Mouse (Mus musculus) hindbrain, embryonic 12.5 days (tissue): ENCODE measurements around the gene Txn2. TPM values are rescaled to one million over a fixed set of nuclear protein-coding genes. Genes with fewer than 3 reads are reported as not detected.

Source experiments
- ATAC-seq: fragments of 200-750 bp; cut with Nextera tagmentation; 2 replicates; pipeline ENCODE4 v1.8.0; 2017; ENCODE audit warnings: moderate TSS enrichment; ENCODE audit not compliant: low FRiP score
- H3K27ac ChIP-seq: fragments of 300-500 bp; sonication (generic); 2 replicates; pipeline ENCODE4 v1.5.1; 2016; ENCODE audit warnings: mild to moderate bottlenecking
- H3K27me3 ChIP-seq: fragments of 300-500 bp; sonication (generic); 2 replicates; pipeline ENCODE4 v1.6.1; 2016; ENCODE audit warnings: mild to moderate bottlenecking
- H3K36me3 ChIP-seq: fragments of 300-500 bp; sonication (generic); 2 replicates; pipeline ENCODE4 v1.6.1; 2016; ENCODE audit warnings: mild to moderate bottlenecking
- H3K4me1 ChIP-seq: fragments of 300-500 bp; sonication (generic); 2 replicates; pipeline ENCODE4 v1.6.1; 2016
- H3K4me2 ChIP-seq: fragments of 300-500 bp; sonication (generic); replicated peaks from 2 replicates; pipeline ENCODE4 v1.6.1; 2016; ENCODE audit warnings: mild to moderate bottlenecking
- H3K4me3 ChIP-seq: fragments of 300-500 bp; sonication (generic); 2 replicates; pipeline ENCODE4 v1.5.1; 2016; ENCODE audit warnings: mild to moderate bottlenecking
- H3K9ac ChIP-seq: fragments of 300-500 bp; sonication (generic); 2 replicates; pipeline ENCODE4 v1.6.1; 2016; ENCODE audit warnings: mild to moderate bottlenecking, moderate library complexity
- H3K9me3 ChIP-seq: fragments of 300-500 bp; sonication (generic); replicated peaks from 2 replicates; pipeline ENCODE4 v1.6.1; 2016; ENCODE audit warnings: mild to moderate bottlenecking
- WGBS: fragments of 180-500 bp; shearing (Covaris S2); methylation state at CpG from one replicate; pipeline ENCODE4 v1.1.7; 2016; 5-methylcytosine and 5-hydroxymethylcytosine counted together
- polyA plus RNA-seq: library from polyadenylated mRNA; unstranded; fragments of >200 nt; fragmentation: Nextera tagmentation; extraction: Ambion mirVana; gene quantifications from 2 replicates; pipeline ENCODE4 v1.2.1, GENCODE M21; 2016

Txn2 gene
- polyA plus RNA-seq: 191 and 206 TPM in 2 replicates

- Histone ChIP-seq H3K4me1 (peaks cover 24% of the 10 kb centered on the region), H3K4me3 (peak within 1 kb of the TSS; percentile 79), H3K36me3 (peaks cover 22% of the 10 kb centered on the region), H3K27ac (peak within 1 kb of the TSS; percentile 91), H3K9me3 (no peaks in the 10 kb centered on the region), H3K4me2 (peak within 1 kb of the TSS; percentile 77), H3K9ac (peak within 1 kb of the TSS; percentile 82), H3K27me3 (no peaks in the 10 kb centered on the region)
- peak; percentile 97 for ATAC-seq
- under 1% methylated on average over 32 of the region's 34 CpGs for WGBS
These were observed at the start of gene Txn2 for GRCm38 (mm10) chr15:77928673-77929331. TSS of gene Txn2 (minus strand) at chr15:77929006.

GRCm38 (mm10) chr15:77977663-77978062 is 48.9 kb upstream of the Txn2 start:
- Histone ChIP-seq H3K27me3 (peaks cover 20% of the 10 kb centered on the region), H3K9ac (no peak overlapping the region), H3K4me3 (no peak overlapping the region), H3K4me1 (no peaks in the 10 kb centered on the region; the same call in 1 of the 2 replicates), H3K4me2 (no peak overlapping the region), H3K36me3 (no peaks in the 10 kb centered on the region), H3K27ac (no peak overlapping the region), H3K9me3 (no peaks in the 10 kb centered on the region)
- 67% methylated on average over 3 of the region's 3 CpGs for WGBS
- no peak for ATAC-seq

GRCm38 (mm10) chr15:77974165-77974841 is 45.5 kb upstream of the Txn2 start:
- Histone ChIP-seq H3K4me1 (peaks cover 12% of the 10 kb centered on the region), H3K27me3 (peaks cover 7% of the 10 kb centered on the region), H3K27ac (no peak overlapping the region), H3K36me3 (no peaks in the 10 kb centered on the region), H3K4me2 (no peak overlapping the region), H3K9me3 (no peaks in the 10 kb centered on the region), H3K4me3 (no peak overlapping the region), H3K9ac (no peak overlapping the region)
- WGBS: 73% methylated on average over 6 of the region's 6 CpGs
- no peak for ATAC-seq

GRCm38 (mm10) chr15:77970470-77971292 is 41.9 kb upstream of the Txn2 start, which contains the start of gene Eif3d:
TSS of gene Eif3d (minus strand) at chr15:77970813.
- ATAC-seq: peak; percentile 89
- Histone ChIP-seq H3K9ac (peak within 1 kb of the TSS; percentile 97), H3K36me3 (peaks cover 31% of the 10 kb centered on the region), H3K4me3 (peak within 1 kb of the TSS; percentile 96), H3K27me3 (peaks cover 3% of the 10 kb centered on the region; the same call in 1 of the 2 replicates), H3K4me2 (peak within 1 kb of the TSS; percentile 96), H3K4me1 (peaks cover 20% of the 10 kb centered on the region), H3K9me3 (no peaks in the 10 kb centered on the region), H3K27ac (peak within 1 kb of the TSS; percentile 98)
- WGBS: under 1% methylated on average over 72 of the region's 72 CpGs

- H3K9me3 ChIP-seq: no peaks in the 10 kb centered on the region
- WGBS: 3% methylated on average over 15 of the region's 15 CpGs
- H3K4me3 ChIP-seq: peak overlapping the region; percentile 96
- H3K4me1 ChIP-seq: peaks cover 20% of the 10 kb centered on the region
- H3K4me2 ChIP-seq: peak overlapping the region; percentile 96
- peaks cover 3% of the 10 kb centered on the region; the same call in 1 of the 2 replicates for H3K27me3 ChIP-seq
- peak overlapping the region; percentile 97 for H3K9ac ChIP-seq
- peak overlapping the region; percentile 98 for H3K27ac ChIP-seq
- peaks cover 38% of the 10 kb centered on the region for H3K36me3 ChIP-seq
- ATAC-seq: peak; percentile 61; the same call in 1 of the 2 replicates
These were observed 41.2 kb upstream of the Txn2 start for GRCm38 (mm10) chr15:77969940-77970469.

- Histone ChIP-seq H3K9ac (no peak overlapping the region), H3K4me3 (no peak overlapping the region), H3K27me3 (no peaks in the 10 kb centered on the region), H3K36me3 (peaks cover 87% of the 10 kb centered on the region), H3K9me3 (no peaks in the 10 kb centered on the region), H3K4me2 (no peak overlapping the region), H3K4me1 (peaks cover 14% of the 10 kb centered on the region), H3K27ac (no peak overlapping the region)
- no peak for ATAC-seq
- 86% methylated on average over 9 of the region's 9 CpGs for WGBS
These were observed 36.3 kb upstream of the Txn2 start for GRCm38 (mm10) chr15:77965117-77965528.

GRCm38 (mm10) chr15:77962447-77962846 is 33.6 kb upstream of the Txn2 start:
- peaks cover 91% of the 10 kb centered on the region for H3K36me3 ChIP-seq

GRCm38 (mm10) chr15:77960693-77961092 is 31.9 kb upstream of the Txn2 start:
- no peak for ATAC-seq
- Histone ChIP-seq H3K4me1 (peaks cover 11% of the 10 kb centered on the region), H3K27ac (no peak overlapping the region), H3K4me3 (no peak overlapping the region), H3K36me3 (peaks cover 73% of the 10 kb centered on the region), H3K9me3 (no peaks in the 10 kb centered on the region), H3K4me2 (no peak overlapping the region), H3K9ac (no peak overlapping the region), H3K27me3 (peaks cover 11% of the 10 kb centered on the region)
- 89% methylated on average over 6 of the region's 6 CpGs for WGBS

More at GRCm38 (mm10) chr15:77962447-77962846, 33.6 kb upstream of the Txn2 start:
- H3K27me3 ChIP-seq: 0 out of 2 replicates have a peak, but pooled peaks cover 3% of the 10 kb centered on the region
- H3K27ac ChIP-seq: no peak overlapping the region
- H3K4me3 ChIP-seq: no peak overlapping the region
- no peaks in the 10 kb centered on the region for H3K4me1 ChIP-seq
- H3K9me3 ChIP-seq: no peaks in the 10 kb centered on the region
- WGBS: 96% methylated on average over 5 of the region's 5 CpGs
- no peak for ATAC-seq
- H3K4me2 ChIP-seq: no peak overlapping the region
- no peak overlapping the region for H3K9ac ChIP-seq

- Histone ChIP-seq H3K4me1 (peaks cover 16% of the 10 kb centered on the region), H3K9ac (no peak overlapping the region), H3K36me3 (peaks cover 47% of the 10 kb centered on the region), H3K4me2 (no peak overlapping the region), H3K27me3 (peaks cover 19% of the 10 kb centered on the region), H3K27ac (no peak overlapping the region), H3K9me3 (no peaks in the 10 kb centered on the region), H3K4me3 (no peak overlapping the region)
- 62% methylated on average over 3 of the region's 3 CpGs for WGBS
- no peak for ATAC-seq
These were observed 29.3 kb upstream of the Txn2 start for GRCm38 (mm10) chr15:77958071-77958470.

- Histone ChIP-seq H3K27ac (no peak overlapping the region), H3K9ac (no peak overlapping the region), H3K4me3 (no peak overlapping the region), H3K36me3 (peaks cover 42% of the 10 kb centered on the region), H3K27me3 (peaks cover 19% of the 10 kb centered on the region), H3K9me3 (no peaks in the 10 kb centered on the region), H3K4me1 (peaks cover 16% of the 10 kb centered on the region), H3K4me2 (no peak overlapping the region)
- no peak for ATAC-seq
- 49% methylated on average over 5 of the region's 5 CpGs for WGBS
These were observed 28.8 kb upstream of the Txn2 start for GRCm38 (mm10) chr15:77957625-77958024.

- H3K9me3 ChIP-seq: no peaks in the 10 kb centered on the region
- H3K27me3 ChIP-seq: peaks cover 19% of the 10 kb centered on the region
- peaks cover 16% of the 10 kb centered on the region for H3K4me1 ChIP-seq
- peaks cover 38% of the 10 kb centered on the region for H3K36me3 ChIP-seq
- peak within 1 kb of the TSS; percentile 55 for H3K4me3 ChIP-seq
- H3K9ac ChIP-seq: peak within 1 kb of the TSS; percentile 62
- H3K27ac ChIP-seq: no peak within 1 kb of the TSS; the same call in 1 of the 2 replicates
- WGBS: under 1% methylated on average over 37 of the region's 39 CpGs
- ATAC-seq: peak; percentile 92
- H3K4me2 ChIP-seq: peak within 1 kb of the TSS; percentile 71
These were observed 27.6 kb upstream of the Txn2 start, which contains the start of gene Foxred2 for GRCm38 (mm10) chr15:77956404-77956901. TSS of gene Foxred2 (minus strand) at chr15:77956722.
